Mouse (Mus musculus): Measurements from ENCODE around the gene Gpld1. TPM values are rescaled to one million over a fixed set of nuclear protein-coding genes. Genes with fewer than 3 reads are reported as not detected.
A peak's percentile ranks its signal among the peaks of the same experiment; 100 is the strongest.
"Not testable (repeated sequence)": the region's sequence is repeated elsewhere in the genome, so short reads cannot be mapped to it uniquely, and the experiment has no call there.

Gpld1 gene
- total RNA-seq, 2 experiments from 2014 or later, result 1.1 to 1.3 TPM

- no peak for DNase-seq (ENCODE audit: low spot score in 2 of 2)
These were observed 2.6 kb downstream of the Gpld1 start for GRCm38 (mm10) chr13:24945567-24945966.

GRCm38 (mm10) chr13:24947158-24947557, 4.2 kb downstream of the Gpld1 start:
- no peak for DNase-seq (ENCODE audit: low spot score in 2 of 2)

GRCm38 (mm10) chr13:24948870-24949269, 5.9 kb downstream of the Gpld1 start:
- no peak for DNase-seq (ENCODE audit: low spot score in 2 of 2)

DNA sequence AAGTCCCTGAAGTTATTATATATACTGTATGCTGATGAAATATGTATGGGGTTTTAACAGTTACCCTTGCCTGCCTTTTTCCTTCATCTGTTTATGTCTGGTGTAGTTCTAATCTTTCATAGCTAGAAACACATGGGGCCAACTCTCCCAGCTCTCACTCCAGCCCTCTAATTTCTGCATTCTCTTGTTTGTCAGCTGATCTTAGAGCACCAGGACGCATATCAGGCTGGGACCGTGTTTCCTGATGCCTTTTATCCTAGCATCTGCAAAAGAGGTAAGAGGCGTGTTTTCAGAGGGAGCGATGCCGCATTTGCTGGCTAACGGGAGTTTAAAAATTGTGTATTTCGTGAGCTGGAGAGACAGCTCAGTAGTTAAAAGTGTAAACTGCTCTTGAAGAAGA, 9.7 kb downstream of the Gpld1 start:
- DNase-seq (ENCODE audit: low spot score in 2 of 2), result no peak

- no peak for DNase-seq (ENCODE audit: low spot score in 2 of 2)
These were observed 12.1 kb downstream of the Gpld1 start for GRCm38 (mm10) chr13:24955091-24955490.

GRCm38 (mm10) chr13:24955500-24955899, 12.5 kb downstream of the Gpld1 start:
- no peak for DNase-seq (ENCODE audit: low spot score in 2 of 2)

GRCm38 (mm10) chr13:24958671-24959070, 15.7 kb downstream of the Gpld1 start:
- no peak for DNase-seq (ENCODE audit: low spot score in 2 of 2)

DNA sequence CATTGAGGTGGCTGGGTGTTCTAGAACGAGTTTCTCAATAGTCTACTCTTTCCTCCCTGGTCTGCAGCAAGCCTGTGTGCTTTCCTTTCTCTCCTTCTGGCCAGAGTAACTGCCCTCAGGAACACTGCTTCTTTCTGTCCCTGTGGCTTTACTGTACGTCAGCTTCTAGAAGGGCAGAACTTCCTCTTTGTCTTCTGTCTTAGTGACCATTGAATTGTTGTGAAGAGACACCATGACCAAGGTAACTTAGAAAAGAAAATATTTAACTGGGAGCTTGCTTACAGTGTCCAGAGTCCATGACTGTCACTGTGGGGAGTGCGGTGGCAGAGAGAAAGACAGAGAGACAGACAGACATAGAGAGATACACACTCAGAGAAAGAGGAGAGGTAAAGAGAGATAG, 17.1 kb downstream of the Gpld1 start:
- no peak for DNase-seq (ENCODE audit: low spot score in 2 of 2)

GRCm38 (mm10) chr13:24962119-24962518, 19.2 kb downstream of the Gpld1 start:
- no peak for DNase-seq (ENCODE audit: low spot score in 2 of 2)

GRCm38 (mm10) chr13:24965130-24965845, 22.3 kb downstream of the Gpld1 start:
- no peak for DNase-seq (ENCODE audit: low spot score in 2 of 2)

DNA sequence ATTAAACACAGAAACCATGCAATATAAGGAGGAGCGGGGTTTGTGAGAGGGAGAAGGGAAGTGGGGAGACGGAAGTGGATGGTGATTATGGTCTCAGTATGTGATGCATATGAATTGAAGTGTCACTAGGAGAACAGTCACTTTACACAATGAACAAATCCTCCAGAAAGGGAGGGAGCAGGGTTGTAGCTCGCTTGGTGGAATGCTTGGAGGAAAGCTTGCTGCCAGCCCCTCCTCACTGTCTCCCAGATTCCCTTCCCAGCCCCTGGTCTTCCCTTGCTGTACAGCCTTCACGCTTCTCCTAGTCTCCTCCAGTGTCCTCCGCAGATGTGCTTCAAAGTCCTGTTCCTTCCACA, 22.9 kb downstream of the Gpld1 start:
- DNase-seq (ENCODE audit: low spot score in 2 of 2), result no peak

DNA sequence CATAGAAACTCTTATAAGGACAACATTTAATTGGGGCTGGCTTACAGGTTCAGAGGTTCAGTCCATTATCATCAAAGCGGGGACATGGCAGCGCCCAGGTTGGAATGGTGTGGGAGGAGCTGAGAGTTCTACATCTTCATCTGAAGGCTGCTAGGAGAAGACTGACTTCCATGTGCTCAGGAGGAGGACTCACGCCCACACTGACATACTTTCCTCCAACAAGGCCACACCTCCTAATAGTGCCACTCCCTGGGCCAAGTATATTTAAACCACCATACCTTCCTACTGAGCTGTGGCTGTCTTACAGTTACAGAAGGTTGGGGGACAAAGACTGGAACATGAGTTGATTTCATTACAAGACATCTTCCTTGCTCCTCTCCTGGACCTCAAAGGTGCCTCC, 28.8 kb downstream of the Gpld1 start:
- not testable (repeated sequence) for DNase-seq (ENCODE audit: low spot score in 2 of 2)

GRCm38 (mm10) chr13:24976384-24976783, 33.4 kb downstream of the Gpld1 start:
- no peak for DNase-seq (ENCODE audit: low spot score in 2 of 2)

DNA sequence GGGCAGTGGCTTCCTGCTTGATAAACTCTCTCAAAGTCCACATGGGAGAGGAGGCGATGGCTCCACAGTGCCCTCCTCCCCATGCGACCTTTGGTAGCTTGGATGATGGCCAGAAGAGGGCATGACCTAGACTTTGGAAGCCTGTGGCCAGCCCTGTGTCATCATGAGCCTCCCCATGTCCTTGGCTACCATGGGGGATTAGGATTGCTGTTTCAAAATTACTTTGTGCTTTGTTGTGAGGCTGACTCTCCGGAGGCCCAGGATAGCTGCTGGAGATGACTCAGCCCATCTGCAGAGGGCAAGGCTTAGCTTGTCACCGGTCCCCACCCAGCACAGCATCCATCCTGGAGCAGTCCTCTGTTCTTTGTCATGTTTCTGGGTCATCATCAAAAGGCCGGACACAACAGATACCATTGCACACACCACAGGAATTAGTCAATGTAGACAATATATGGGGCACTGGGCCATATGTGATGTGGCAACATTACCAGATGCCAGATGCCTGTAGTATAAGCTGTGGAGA, 34.9 kb downstream of the Gpld1 start:
- DNase-seq (ENCODE audit: low spot score in 2 of 2), result no peak

- DNase-seq (ENCODE audit: low spot score in 2 of 2), result no peak
These were observed 38.1 kb downstream of the Gpld1 start for GRCm38 (mm10) chr13:24981031-24981430.

- no peak for DNase-seq (ENCODE audit: low spot score in 2 of 2)
These were observed 42.5 kb downstream of the Gpld1 start for GRCm38 (mm10) chr13:24985435-24985834.

GRCm38 (mm10) chr13:24988391-24988790, 45.4 kb downstream of the Gpld1 start:
- DNase-seq (ENCODE audit: low spot score in 2 of 2), result peak in 1 of 2 experiments; percentile 45

DNA sequence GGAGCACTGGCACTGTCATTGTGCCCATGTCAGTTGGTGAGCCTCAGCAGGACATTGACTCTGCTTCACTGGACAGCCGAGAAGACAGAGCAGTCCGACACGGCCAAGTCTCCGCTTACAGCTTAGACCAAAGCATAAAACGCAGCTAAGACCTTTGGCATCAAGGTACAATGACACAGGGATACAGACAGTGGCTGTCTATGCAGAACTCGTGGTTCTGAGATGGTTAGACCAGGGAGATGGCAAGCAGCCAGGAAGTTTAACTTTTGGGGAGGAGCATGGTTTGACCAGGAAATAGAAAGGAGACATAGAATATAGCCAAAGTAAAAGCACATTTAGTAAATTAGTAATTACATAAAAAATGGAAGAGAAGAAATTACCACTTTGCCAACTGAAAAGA, 46.1 kb downstream of the Gpld1 start:
- DNase-seq (ENCODE audit: low spot score in 2 of 2), result no peak

DNA sequence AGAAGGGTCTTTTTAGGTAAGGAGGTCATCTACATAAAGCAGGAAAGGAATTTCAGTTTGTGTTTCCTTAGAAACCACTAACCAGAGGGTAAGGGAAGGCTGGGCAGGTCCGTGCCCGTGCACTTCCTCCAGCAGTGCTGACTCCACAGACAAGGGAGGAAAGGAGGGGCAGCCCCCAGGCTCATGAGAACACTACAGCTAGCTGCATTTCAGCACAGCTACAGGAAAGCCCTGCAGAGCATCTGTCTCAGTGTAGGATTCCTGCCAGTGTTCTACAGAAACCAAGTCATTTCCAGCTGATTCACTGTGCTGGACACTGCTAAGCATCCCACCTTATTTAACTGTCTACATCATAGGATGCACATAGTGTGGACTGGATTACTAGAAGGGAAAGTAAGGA, 50.2 kb downstream of the Gpld1 start:
- DNase-seq (ENCODE audit: low spot score in 2 of 2), result no peak

DNA sequence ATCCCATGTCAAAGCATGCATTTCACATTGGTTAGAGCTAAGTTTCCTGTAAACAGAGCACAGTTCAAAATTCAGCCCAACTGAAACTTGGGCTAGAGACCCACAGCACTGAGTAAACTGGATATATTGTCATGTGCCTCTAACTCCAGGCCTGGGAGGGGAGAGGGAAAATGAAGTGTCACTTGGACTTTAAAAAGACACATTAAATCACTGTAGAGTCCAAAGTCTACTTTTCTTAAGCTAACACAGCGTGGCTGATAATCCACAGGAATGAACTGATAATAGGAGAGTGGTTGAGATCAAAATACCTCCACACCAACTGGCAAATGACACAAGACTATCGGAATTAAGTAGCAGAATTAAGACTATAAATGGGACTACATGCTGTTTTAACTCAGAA, 56.6 kb downstream of the Gpld1 start:
- no peak for DNase-seq (ENCODE audit: low spot score in 2 of 2)

- DNase-seq (ENCODE audit: low spot score in 2 of 2), result no peak
These were observed 60.0 kb downstream of the Gpld1 start for GRCm38 (mm10) chr13:25002965-25003364.

DNA sequence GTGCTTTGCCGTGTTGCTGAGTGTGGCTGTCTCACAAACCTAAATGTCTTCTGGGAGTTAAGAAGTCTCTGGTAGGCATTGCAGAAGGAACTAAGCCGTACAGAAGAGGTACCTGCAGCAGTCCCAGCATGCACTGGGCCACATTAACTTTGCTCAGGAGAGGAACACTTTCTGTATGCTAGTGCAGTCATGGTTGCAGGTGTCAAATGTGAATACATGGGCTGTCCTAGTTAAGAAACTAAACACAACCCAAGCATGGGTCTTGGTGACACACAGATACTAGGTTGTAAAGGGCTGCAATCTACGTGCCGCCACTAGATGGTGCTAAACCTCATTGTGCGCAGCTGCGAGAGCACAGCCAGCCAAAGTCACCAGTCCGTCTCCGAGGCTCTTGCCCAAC, 64.2 kb downstream of the Gpld1 start:
- no peak for DNase-seq (ENCODE audit: low spot score in 2 of 2)

DNA sequence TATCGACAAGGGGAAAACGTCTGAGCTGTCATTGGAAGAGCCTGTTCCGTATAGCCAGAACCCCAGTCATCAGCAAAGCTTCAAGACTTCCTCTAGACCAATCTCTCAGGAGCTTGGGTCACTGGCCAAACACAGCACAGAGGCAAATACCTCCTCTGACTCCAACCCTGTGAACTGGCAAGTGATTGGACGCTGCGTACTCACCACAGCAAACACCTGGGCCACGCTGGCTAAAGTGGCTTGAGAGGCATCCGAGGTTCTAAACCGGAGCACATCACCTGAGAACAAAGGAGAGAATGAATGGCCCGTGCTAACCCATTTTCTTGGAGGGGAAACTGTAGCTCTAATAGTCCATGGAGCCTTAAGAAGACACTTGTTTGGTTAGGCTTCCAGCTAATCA, 75.4 kb downstream of the Gpld1 start:
- DNase-seq (ENCODE audit: low spot score in 2 of 2), result no peak

Measured in gastrocnemius, postnatal 4 days (tissue).